Mouse (Mus musculus) heart, postnatal 25 days (tissue): ENCODE data around the gene Sephs2. TPM values are rescaled to one million over a fixed set of nuclear protein-coding genes. Genes with fewer than 3 reads are reported as not detected.
"Not testable (repeated sequence)": the region's sequence is repeated elsewhere in the genome, so short reads cannot be mapped to it uniquely, and the experiment has no call there.

Experiments
- DNase-seq: peaks from one replicate; pipeline ENCODE4 v3.0.0; 2022; ENCODE audit warnings: low spot score
- intact Hi-C: fragments of 180-260 bp; cut with DNase I; formaldehyde crosslinking; loops from one replicate; pipeline ENCODE4 v1.15.1; 2025
- total RNA-seq, 2 experiments: library from RNA; stranded (reverse); gene quantifications; 2 replicates each; pipeline ENCODE4 v1.2.3; 2021

The Sephs2 gene
- total RNA-seq, 2 experiments from 2014 or later, result 27.8 to 30.0 TPM

DNA sequence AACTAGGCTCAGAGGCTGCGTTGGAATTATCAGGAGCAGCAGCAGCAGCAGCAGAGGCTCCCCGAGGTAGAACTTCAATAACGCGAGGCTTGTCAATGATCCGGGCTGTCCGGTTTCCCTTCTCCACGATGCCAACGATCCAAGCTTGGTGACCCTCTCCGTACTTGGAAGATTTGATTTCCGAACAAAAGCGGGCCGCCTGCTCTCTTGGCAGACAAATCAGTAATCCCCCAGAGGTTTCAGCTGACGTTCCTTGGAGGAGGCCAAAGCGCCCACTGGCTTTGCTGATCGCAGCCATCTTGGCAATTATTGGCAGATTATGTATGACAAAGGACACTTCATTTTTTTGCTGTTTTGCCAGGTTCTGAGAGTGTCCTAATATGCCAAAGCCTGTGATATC lies 1.3 kb downstream of the Sephs2 start:
- intact Hi-C loops, result no loop called here
- DNase-seq, result no peak

DNA sequence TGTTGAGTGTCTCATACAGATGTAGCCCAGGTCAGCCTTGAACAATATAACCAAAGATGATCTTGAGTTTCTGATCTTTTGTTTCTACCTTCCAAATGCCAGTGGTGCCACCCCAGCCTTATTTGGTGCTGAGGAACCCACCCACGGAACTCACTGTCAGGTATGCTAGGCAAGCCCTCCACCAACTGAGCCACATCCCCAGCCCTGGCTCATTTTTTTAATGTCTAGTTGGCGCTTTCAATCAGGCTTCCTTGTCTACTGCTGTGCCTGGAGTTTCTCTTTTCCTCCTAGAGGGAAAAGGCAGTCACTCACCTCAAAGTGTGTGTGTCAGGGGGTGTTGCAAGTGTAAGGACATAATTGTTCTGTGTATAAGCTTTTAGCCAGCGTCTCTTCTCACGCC lies 2.8 kb downstream of the Sephs2 start:
- DNase-seq, result no peak
- intact Hi-C loops, result no loop called here

DNA sequence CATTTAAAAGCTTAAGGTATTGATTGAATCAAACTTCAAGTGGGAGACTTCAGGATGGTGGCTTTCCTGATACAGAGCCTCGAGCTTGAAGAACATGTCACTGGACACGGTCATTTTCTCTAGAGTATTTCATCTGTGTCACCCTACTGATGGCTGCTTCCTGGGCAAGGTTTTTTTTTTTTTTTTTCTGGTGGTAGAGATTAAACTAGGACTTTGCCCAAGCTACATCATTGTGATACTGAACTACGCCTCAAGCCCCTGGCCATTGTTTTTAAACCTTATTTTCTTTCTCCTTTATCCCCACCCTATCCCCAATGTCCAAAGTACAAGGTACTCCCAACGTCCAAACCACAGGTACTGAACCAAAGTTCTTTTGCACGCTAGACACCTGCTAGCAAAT lies 3.2 kb downstream of the Sephs2 start:
- intact Hi-C loops, result no loop called here
- no peak for DNase-seq

DNA sequence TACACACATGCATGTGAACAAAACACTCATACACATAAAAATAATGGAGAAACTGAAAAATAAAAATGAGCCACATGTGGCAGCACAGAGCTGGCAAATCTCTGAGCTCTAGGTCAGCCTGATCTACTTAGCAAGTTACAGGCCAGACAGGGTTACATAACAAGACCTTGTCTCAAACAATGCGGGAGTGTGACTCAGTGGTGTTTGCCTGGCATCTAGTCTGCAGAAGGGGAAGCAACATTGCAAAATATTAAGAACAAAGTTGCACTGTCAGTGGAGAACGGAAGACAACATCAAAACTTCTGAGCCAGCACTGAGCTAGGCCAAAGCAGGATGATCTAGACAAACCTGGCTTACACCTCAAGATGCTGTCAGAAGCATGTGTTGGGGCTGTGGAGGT lies 3.6 kb downstream of the Sephs2 start:
- intact Hi-C loops, result no loop called here
- DNase-seq, result no peak

DNA sequence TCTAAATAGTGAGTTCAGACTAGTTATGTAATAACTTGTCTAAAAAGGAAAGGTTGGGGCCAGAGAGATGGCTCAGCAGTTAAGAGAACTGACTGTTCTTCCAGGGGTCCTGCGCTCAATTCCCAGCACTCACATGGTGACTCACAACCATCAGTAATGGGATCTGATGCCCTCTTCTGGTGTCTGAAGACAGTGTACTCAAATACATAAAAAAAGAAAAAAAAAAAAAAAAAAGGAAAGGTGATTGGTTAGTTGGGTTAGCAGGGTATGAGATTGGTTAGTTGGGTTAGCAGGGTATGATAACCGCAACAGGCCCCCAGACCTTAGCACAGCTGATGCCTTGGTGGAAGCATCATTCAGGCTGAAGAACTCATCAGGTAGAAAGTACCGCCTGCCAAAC lies 10.3 kb downstream of the Sephs2 start:
- intact Hi-C loops, result loop anchor here (5.0 kb wide), 2 partner anchors 79 to 249 kb away; partner anchors contain the start of gene Srcap
- DNase-seq, result no peak

DNA sequence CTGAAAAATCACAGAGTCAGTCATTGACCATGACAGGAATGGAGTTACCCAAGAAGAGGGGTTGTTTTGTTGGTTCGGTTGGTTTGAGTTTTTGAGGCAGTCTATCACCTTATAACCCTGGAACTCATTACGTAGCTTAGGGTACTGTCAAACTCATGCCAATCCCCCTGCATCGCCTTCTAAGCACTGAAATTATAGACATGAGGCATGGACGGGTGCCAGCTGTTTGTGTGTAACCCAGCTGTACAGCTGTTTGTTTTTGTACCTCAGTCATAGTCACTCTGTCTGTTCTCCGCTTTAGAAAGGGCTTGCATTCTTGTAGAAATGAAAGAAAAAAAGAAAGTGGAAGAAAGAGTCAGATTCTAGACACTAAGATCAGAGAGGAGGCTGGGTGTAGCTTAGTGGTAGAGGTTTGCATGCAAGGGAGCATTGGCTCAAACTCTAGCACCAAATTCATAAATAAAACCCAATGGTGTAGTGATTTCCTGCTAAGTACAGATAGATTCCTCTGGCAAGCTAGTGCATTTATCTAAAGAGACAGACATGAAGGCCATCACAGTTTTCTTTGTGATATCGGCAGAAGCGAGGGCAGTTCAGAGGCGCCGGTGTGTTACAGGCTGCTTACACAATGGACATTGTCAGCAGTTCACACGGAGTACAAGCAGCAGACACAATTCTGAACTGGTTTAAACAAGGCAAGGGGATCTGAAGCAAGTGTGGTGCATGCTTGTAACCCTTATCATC lies 11.5 kb downstream of the Sephs2 start:
- intact Hi-C loops, result loop anchor here (5.0 kb wide), 2 partner anchors 80 to 250 kb away; partner anchors contain the start of gene Srcap
- no peak for DNase-seq

DNA sequence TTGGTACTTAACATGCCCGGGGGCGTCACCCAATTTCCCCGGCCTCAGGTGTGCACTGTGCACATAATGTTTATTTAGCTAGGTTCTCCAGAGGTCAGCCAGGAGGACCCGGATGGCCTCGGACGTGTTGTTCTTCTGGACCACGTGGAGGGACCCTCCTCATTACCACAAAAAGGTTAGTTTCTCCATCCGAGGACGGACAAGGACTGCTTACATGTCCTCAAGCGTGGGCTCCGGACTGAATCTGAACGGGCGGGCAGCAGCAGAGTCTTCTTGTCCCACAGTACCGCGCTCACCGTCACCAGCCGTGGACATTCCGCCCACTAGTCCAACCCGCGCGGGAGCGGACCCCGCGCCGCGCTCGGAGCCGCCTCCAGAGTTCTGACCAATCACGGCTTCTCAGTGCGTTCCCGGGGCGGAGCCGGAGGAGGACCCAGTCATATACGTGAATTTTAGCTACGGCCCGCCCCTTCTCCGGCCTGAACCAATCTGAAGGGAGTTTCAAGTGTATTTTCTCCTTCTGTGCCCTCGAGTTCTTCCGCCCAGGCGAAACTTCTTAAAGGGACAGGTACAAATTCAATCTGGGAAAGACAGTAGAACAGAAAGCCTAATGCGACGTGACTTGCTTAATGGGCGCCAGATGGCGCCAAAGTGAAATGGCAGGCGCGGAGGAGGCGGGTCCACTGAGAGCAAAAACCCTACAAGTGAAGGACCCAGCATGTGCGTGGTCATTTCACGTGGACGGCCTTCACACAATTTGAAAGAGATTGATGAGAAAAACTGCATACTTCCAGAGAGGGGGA lies 13.3 kb downstream of the Sephs2 start, which contains the start of gene Dctpp1:
Gene Dctpp1 (minus strand): TSS at position 401 of the 803 bp plus-strand sequence.
- intact Hi-C loops, result loop anchor here (5.0 kb wide), 2 partner anchors 82 to 252 kb away; partner anchors contain the start of gene Srcap
- peak; percentile 98 for DNase-seq

DNA sequence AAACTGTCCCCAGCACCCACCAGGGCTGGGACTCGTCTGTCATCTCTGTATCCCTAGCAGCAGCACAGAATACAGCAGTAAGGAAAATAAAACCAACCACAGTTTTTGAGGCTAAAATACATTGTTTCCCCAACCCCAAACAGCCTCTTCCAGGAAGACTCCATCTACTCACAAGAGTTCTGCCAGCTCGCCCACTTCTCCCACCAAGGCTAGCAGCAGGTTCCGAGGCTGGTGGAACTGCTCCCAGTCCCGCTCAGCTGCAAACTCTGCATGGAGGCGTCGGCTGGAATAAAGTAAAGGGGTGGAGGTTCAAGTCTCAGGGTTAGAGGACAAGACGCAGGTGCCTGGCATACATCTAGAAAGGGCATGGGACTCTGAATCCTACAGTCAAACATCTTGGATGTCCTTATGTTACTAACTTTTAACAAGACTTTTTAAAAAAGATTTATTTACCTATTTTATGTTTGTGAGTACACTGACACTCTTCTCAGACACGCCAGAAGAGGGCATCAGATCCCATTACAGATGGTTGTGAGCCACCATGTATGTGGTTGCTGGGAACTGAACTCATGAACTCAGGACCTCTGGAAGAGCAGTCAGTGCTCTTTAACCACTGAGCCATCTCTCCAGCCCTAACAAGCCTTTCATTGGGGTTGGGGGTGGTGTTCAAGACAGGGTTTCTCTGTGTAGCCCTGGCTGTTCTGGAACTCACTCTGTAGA lies 14.5 kb downstream of the Sephs2 start:
- intact Hi-C loops, result loop anchor here (5.0 kb wide), 1 partner anchor 213 kb away; no protein-coding TSS in a partner anchor
- DNase-seq, result no peak

DNA sequence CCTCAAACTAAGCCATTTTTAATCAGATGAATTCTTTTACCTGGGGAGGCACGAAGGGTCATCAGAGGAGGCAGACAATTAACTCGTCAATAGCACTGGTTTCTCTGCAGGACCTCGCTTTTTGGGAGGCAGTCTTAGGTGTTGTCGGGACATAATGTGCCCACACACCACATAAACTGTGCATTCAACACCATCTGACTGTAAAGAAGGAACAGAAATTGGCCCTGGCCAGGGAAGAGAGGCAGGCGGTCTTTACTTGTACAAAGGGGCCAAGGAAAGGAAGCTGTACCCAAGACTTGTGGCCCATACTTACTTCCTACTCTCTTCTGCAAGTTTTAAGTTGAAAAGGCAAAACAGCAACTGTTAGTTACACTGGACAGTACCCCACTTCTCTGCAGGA lies 17.3 kb downstream of the Sephs2 start:
- intact Hi-C loops, result loop anchor here (5.0 kb wide), 1 partner anchor 216 kb away; no protein-coding TSS in a partner anchor
- DNase-seq, result no peak

DNA sequence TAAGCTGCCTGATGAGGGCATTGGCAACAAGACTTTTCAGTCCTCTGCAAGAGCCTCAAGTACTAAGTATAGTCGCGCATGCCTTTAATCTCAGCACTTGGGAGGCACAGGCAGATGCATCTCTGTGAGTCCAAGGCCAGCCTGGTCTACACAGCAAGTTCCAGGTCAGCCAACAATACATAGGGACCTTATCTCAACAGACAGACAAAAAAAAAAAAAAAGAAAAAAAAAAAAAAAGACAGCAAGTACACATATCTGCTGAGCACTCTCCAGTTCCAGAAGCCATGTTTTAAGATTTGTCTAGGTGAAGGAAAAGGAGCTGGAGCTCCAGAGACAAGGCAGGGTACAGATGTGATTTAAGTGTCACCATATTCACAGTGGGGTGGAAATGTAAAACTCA lies 17.9 kb downstream of the Sephs2 start:
- no peak for DNase-seq

DNA sequence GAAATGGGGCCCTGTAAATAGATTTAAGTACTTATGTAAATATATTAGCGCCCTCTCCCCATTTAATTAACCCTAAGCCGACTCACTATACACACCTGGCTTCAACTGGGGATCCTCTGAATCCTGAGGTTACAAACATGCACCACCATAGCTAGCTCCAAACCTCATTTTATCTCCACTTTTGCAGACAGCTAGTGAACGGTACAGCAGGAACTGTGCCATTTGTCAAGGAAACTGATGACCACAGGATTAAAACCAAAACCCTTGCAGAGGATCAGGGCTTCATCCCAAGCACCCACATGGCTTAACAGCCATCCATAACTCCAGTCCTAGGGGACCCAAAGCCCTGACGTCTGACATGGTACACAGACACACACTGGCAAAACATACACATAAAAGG lies 18.8 kb downstream of the Sephs2 start:
- DNase-seq, result no peak
- intact Hi-C loops, result loop anchor here (5.0 kb wide), 1 partner anchor 217 kb away; no protein-coding TSS in a partner anchor

More for the DNA sequence above, 17.9 kb downstream of the Sephs2 start:
- intact Hi-C loops, result loop anchor here (5.0 kb wide), 1 partner anchor 216 kb away; no protein-coding TSS in a partner anchor

DNA sequence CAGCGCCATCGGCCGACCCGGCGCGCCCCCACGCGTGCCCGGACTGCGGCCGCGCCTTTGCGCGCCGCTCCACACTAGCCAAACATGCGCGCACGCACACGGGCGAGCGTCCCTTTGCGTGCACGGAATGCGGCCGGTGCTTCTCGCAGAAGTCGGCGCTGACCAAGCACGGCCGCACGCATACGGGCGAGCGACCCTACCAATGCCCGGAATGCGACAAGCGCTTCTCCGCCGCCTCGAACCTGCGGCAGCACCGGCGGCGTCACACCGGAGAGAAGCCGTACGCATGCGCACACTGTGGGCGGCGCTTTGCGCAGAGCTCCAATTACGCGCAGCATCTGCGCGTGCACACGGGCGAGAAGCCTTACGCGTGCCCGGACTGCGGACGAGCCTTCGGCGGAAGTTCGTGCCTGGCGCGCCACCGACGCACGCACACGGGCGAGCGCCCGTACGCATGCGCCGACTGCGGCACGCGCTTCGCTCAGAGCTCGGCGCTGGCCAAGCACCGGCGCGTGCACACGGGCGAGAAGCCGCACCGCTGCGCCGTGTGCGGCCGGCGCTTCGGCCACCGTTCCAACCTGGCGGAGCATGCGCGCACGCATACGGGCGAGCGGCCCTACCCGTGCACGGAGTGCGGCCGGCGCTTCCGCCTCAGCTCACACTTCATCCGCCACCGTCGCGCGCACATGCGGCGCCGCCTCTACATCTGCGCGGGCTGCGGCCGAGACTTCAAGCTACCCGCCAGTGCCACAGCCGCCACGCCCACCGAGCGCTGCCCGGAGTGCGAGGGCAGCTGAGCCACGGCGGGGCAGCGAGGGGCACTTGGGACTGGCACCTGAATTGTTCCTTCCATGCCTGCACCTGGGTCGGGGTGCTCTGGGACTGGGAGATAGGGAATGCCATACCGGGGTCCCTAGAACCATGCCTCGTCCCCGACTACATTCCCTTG lies 19.8 kb downstream of the Sephs2 start:
- intact Hi-C loops, result loop anchor here (2.0 kb wide), 1 partner anchor 21 kb away; the partner anchor contains the start of genes Sept1 and Zfp553
- peak; percentile 89 for DNase-seq

DNA sequence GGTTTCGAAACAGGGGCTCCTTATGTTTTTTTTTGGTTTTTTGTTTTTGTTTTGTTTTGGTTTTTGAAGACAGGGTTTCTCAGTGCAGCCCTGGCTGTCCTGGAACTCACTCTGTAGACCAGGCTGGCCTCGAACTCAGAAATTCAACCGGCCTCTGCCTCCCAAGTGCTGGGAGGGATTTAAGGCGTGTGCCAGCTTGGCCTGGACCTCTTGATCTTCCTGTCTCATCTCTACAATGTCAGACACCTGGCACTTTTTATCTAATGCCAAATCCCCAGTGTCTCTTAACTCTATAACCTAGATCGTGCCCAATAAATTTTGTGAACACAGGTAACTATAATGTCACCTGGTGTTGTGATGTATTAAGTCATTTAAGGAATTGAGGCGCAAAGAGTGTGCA lies 20.5 kb downstream of the Sephs2 start:
- intact Hi-C loops, result loop anchor here (2.0 kb wide), 1 partner anchor 21 kb away; the partner anchor contains the start of genes Sept1 and Zfp553
- DNase-seq, result no peak

DNA sequence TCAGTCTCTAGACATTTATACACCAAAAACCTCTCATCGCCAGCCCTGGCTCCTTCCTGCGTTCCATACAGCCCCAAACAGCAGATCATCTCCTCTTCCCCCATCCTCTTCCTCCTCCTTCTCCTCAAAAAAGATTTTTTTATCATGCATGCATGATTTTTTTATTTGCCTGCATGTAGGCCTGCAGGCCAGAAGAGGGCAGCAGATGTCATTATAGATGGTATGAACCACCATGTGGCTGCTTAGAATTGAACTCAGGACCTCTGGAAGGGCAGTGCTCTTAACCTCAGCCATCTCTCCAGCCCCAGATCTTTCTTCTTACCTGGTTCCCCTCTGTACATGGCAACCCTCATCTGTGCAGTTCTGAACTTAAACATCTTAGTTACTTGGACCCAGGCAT lies 21.4 kb downstream of the Sephs2 start:
- intact Hi-C loops, result loop anchor here (2.0 kb wide), 1 partner anchor 20 kb away; the partner anchor contains the start of genes Sept1 and Zfp553
- no peak for DNase-seq

DNA sequence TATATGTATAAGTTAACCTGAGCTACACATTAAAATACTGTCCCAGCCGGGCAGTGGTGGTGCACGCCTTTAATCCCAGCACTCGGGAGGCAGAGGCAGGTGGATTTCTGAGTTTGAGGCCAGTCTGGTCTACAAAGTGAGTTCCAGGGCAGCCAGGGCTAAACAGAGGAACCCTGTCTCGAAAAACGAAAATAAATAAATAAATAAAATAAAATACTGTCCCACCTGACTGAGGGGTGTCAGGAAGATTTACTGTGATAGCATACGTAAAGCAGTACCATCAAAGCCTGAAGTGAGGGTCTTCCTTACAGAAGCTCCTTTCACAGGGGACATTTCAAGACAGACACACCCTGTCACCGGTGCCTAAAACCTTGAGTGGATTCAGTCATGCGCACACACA lies 23.3 kb downstream of the Sephs2 start:
- intact Hi-C loops, DNase-seq: not testable (repeated sequence)

DNA sequence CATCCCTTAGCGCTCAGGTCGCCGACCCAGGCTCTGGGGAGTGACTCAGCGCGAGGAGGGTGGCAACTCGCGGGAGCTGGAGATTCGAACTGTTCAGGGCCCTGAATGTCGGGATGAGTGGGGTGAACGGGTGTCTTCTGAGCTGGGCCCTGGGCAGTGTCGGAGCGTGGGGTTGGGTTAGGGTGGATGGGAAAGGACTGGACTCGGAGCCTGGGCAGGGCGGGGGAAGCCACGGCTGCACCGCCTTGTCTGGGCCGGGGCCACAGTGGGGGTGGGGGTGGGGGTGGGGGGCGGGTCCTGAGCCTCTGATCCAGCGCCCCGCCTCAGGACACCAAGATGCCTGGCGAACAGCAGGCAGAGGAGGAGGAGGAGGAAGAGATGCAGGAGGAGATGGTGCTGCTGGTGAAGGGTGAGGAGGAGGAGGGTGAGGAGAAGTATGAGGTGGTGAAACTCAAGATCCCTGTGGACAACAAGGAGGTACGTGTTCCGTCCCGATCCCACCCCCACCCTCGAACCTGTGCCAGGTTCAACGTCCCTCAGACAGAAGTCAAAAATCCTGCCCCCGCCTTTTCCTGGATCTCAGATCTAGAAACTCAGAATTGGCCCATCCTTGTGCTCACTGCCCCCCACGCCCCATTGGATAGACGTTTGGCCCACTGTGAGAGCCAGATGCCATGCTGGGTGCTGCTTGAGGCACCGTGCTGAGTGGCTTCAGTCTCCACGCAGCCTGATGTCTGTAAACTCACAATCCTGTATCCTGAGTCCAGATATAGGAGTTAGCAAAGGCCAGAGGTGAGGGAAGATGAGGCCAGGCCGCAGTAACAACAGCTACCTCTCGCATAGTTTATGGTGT lies 29.0 kb downstream of the Sephs2 start:
- intact Hi-C loops, result no loop called here
- DNase-seq, result no peak

DNA sequence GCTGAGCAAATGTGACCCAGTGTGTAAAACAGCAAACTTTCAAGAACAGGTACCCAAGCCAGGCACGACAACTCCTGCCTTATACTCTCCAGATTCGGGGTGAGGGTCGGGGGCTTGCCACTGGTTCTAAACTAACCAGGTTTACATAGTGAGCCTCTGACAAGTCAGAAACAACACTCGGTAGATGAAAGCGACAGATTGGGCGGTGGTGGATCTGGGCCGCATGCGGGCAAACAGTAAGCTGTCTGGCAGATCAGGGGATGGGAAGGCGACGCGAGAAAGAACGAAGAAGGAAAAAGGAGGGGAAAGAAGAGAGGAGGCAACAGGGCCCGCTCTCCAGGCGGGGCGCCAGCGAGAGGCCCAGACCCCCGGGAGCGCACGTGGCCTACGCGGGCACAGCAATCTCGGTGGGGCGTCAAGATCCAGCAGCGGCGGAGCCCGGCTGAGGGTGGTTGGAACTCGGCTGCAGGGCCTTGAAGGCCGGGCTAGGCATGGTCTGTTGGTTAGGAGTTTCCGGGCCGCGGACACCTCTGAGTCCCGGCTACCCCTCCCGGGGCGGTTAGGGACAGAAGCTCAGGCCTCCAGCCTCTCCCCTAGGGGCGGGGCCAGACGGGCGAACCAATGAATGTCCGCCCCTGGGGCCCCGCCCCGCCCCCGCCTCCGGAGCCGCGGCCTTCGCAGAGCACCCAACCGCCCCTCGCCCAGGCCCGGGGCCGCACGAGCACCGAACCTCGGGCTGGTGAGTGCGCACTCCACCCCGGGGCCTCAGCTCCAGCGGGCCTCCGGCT lies 29.8 kb downstream of the Sephs2 start, which contains the start of gene Zfp771:
Gene Zfp771 (plus strand): TSS at position 405 of the 788 bp plus-strand sequence.
- DNase-seq, result peak; percentile 90
- intact Hi-C loops, result no loop called here
